Mouse (Mus musculus): ENCODE measurements at regions not wholly inside any gene's neighbourhood (a gene's known extent, or its start where the extent isn't known, plus 50 kb on each side); places are given as distances from the start of the nearest gene placed in this dataset.

GRCm38 (mm10) chr1:126971118-126971517 lies 140.5 kb upstream of the Nckap5 start:
- TF ChIP-seq CTCF (IDR thresholded peaks at IDR 0.05; ENCODE audit: borderline replicate concordance, insufficient read depth, low read depth, low read length) (no peak), POLR2A (IDR thresholded peaks at IDR 0.05; ENCODE audit: borderline replicate concordance, insufficient read depth, low read length) (no peak)
